Mouse (Mus musculus) common myeloid progenitor, adult 5-6 weeks (primary cell): ENCODE results near the gene Bace1. TPM values are rescaled to one million over a fixed set of nuclear protein-coding genes. Genes with fewer than 3 reads are reported as not detected.

Source experiments
- ATAC-seq: replicated peaks from 2 replicates; pipeline ENCODE4 v1.8.0; 2016; ENCODE audit warnings: low read depth, mild to moderate bottlenecking, moderate TSS enrichment, inconsistent platforms; ENCODE audit not compliant: poor library complexity, severe bottlenecking
- total RNA-seq: library from RNA; stranded (forward); fragments of 200-1000, 187-1606 nt; gene quantifications from 2 replicates; pipeline ENCODE4 v1.2.3, GENCODE M21; 2017

The Bace1 gene
- 9.0 and 13.7 TPM in 2 replicates for total RNA-seq

GRCm38 (mm10) chr9:45838434-45839138, at the start of gene Bace1:
Gene Bace1, plus strand, starts transcription at chr9:45838580.
- peak; percentile 43; the same call in 1 of the 2 replicates for ATAC-seq

- no peak for ATAC-seq
Measured at GRCm38 (mm10) chr9:45791456-45792142, 46.8 kb upstream of the Bace1 start.

DNA sequence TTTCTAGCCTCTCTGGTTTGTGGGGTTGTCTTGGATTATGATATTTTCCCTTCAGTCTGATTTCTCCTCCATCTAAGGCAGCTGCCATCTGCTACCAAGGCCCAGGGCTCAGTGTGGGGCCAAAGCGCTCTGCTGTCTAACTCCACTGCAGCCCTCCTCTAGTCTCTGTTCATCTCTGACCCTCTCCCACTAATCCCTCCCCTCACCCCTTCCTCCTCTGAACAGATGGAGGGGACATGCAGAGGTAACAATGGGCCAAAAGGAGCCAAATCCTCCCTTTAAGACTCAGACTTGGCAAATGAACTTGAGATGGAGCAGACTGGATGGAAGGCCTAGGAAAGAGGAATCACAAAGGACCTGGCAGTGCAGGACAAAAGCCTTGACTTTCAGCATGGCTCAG, 46.1 kb upstream of the Bace1 start:
- no peak for ATAC-seq

DNA sequence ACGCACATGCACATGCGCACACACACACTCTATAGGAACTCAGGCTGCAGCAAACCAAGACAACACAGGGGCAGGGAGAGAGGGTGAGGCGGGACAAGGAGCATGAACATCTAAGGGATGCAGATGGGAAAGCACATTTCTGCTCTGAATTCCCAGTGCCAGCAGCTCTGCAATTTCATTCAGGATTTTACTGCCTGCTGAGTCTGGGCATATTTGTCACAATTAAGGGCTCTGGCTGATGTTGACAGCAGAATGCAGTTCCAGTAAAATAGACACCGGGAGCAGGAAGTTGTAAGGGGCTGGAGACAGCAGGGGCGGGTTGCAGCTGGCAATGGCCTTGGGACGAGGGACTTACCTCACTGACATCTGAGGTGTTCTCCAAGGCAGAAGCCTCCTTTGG, 44.7 kb upstream of the Bace1 start:
- ATAC-seq, result no peak

DNA sequence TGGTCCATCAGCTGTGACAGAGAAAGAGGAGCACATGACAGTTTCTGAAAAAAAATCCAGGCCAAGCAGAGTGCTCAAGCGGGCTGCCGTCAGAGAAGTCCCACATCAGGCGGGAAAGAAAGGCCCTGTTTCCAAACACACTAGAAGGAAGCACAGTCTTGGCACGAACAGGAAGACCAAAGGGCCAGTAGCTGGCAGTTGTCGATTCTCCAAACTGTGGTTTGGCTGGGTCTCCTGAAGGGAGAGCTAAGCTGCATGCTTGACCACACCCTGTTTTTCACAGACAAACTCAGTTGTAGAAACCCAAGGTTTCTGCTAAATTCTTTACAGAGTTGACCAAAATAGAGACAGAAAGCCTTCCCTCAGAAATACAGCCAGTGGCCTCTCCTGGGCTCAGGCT, 42.7 kb upstream of the Bace1 start:
- no peak for ATAC-seq

DNA sequence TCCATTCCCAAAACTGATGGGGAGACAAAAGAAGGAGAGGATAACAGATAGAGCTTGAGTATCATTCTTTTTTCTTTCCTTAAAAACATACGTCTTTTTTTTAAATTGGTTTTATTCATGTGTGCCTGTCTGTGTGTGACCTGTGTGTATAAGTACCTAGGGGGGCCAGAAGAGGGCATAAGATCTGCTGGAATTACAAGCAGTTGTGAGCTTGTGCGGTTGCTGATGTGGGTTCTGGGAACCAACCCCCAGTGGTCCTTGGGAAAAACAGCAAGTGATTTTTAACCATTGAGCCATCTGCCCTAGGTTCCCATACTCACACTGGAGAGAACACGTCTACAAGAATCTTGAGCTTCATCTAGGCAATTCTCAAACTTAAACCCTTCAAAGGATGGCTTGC, 41.1 kb upstream of the Bace1 start:
- no peak for ATAC-seq

- ATAC-seq, result peak; percentile 76
Measured at GRCm38 (mm10) chr9:45798467-45799164, 39.8 kb upstream of the Bace1 start.

GRCm38 (mm10) chr9:45799402-45799801, 39.0 kb upstream of the Bace1 start:
- ATAC-seq, result no peak

DNA sequence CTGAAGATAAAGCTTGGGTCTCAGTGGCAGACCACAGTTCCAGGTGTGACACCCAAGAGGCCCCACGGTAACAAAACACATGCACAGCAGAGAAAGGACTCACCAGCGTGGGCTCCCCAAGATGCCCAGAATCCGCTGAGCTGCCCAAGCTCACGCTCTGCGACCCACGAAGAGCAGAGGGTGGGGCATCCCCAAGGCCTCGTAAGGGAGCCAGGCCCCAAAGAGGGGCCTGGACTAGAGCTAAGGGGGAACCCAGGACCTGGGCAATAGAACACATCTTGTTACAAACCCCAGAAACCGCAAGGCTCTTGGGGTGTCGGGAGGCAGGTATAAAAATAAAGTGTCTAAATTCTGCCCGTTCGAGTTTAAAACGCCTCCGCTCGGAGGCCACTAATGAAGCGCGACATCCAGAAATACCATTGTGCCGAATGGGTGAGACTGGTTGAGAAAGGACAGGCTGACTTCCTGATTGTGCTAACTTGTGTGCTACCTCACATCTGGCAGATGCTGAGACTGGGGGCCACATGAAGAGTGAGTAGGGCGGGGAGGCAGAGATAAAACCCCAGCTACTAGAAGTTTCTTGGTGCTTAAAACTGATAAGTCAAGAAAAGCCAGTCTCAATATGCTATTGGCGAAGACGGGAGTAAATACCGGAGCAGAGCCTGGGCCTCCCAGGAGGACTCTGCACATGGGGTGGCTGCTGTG, 35.2 kb upstream of the Bace1 start:
- peak; percentile 55 for ATAC-seq

- ATAC-seq, result no peak
Measured at GRCm38 (mm10) chr9:45806847-45807246, 31.5 kb upstream of the Bace1 start.

- no peak for ATAC-seq
Measured at GRCm38 (mm10) chr9:45807337-45807736, 31.0 kb upstream of the Bace1 start.

DNA sequence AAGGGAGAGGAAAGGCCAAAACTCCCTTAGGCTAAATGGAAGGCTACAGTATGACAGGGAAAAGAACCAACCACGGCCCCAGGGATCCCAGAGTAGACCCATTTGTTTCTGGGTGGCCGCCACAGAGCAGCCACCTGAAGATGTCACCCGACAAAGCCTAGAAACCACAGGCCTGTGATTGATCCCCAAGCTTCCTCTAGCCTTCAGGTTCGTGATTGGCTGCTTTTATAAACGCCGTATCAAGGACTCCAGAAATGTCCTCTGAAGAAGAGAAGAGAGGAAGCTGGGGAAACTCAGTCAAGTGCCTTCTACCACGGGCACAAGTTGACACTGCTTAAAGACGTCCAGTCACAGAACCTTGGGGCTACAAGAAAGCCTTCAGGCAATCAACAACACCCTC, 30.6 kb upstream of the Bace1 start:
- ATAC-seq, result no peak

GRCm38 (mm10) chr9:45811946-45812345, 26.4 kb upstream of the Bace1 start:
- ATAC-seq, result no peak

- ATAC-seq, result no peak
Measured at GRCm38 (mm10) chr9:45815113-45815512, 23.3 kb upstream of the Bace1 start.

GRCm38 (mm10) chr9:45815525-45815924, 22.9 kb upstream of the Bace1 start:
- ATAC-seq, result peak; percentile 51

DNA sequence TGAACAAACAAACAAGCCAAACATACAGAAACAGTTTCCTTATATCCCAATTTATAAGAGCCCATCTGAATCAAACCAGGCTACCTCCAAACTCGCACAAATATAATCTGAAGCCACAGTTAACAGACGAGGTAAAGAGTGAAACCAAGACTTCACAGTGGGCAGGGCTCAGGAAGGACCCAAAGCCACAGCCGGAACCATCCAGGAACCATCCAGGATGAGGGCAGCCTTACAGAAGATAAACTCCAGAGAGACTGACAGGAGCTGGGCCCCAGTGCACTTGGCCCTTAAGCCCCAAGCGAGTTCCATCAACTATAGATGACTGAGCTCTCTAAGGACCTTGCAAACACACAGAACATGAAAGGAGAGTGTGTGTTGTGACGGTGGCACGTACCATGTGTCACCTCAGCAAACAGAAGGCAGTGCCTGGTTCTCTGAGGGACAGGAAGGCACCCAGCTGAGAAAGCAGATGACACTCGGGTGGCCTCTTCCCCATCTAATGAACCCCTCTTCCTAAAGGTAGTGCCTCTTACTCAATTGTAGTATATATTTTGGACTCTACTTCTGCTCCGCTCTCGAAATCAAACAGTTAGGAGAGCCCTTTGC, 19.9 kb upstream of the Bace1 start:
- ATAC-seq, result peak; percentile 95

DNA sequence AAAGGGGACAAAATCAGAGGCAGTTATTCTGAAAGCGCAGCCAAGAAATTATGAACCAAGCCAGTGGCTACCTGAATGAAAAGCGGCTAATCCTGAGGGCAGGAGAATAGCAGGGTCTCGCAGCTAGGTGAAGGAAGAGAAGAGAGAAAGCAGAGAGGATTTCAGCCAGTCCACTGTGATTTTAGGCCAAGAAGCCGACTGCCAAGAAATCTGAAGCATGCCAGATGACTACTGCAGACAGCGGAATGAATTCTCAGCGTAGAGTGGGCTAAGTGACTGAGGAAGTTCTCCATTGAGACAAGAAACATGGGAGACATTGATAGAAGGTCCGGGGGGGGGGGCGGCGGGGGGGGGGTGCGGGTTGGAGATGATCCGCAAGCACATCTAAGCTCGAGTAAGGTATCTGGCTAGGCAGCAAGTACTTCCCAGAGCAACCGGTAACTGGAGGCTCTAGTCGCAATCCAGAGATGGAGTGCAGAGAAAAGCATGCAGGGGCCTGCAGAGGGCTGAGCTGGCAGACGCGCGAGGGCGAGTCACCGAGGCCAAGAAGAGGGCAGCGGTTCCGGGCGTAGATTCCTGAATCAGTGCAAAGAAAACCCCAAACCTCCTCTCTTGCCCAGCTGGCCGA, 10.6 kb upstream of the Bace1 start:
- peak; percentile 10; the same call in 1 of the 2 replicates for ATAC-seq

DNA sequence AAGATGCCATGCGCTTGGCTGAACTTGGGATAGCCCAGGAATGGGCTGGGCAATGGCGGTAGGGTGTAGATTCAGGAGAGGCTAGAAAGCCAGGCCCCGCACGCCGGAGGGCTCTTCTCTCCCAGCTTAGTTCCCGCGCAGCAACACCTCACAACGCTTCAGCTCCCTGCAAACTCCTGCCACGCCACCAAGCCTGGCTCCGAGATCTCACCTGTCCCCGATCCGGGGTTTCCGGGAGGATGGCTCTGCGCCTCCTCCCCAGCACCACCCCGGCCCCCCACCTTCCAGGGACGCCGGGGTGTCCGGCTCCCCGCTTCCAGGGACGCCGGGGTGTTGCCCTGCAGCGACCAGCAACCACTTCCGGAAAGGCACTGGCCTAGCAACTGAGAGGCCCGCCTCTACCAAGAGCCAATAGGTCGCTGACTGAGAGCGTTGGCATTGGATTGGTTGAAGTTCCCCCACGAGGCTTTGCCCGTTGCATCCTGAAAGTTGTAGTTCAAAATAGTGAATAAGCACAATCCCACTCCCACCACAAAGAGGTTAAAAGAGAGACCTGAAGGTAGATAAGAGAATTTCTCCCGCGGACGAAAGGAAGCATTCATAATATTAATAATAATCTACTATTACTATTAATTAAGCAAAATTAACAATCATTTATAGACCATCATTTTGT, 10.0 kb upstream of the Bace1 start, which contains the start of gene Cep164:
Gene Cep164 (minus strand): TSS at position 401 of the 673 bp plus-strand sequence.
- peak; percentile 95 for ATAC-seq

GRCm38 (mm10) chr9:45829107-45829506, 9.3 kb upstream of the Bace1 start:
- ATAC-seq, result peak; percentile 33; the same call in 1 of the 2 replicates
